Mouse (Mus musculus) embryonic facial prominence, embryonic 12.5 days (tissue): ENCODE data around the gene Nup153. TPM values are rescaled to one million over a fixed set of nuclear protein-coding genes. Genes with fewer than 3 reads are reported as not detected.

Experiments used
- ATAC-seq: fragments of 200-750 bp; cut with Nextera tagmentation; 2 replicates; pipeline ENCODE4 v1.8.0; 2017; ENCODE audit not compliant: insufficient number of reproducible peaks, insufficient read depth, low FRiP score, low TSS enrichment
- H3K27ac ChIP-seq: fragments of 300-500 bp; sonication (generic); 2 replicates; pipeline ENCODE4 v1.5.1; 2016; ENCODE audit warnings: mild to moderate bottlenecking
- H3K27me3 ChIP-seq: fragments of 300-500 bp; sonication (generic); 2 replicates; pipeline ENCODE4 v1.6.1; 2016; ENCODE audit warnings: mild to moderate bottlenecking, moderate library complexity
- H3K36me3 ChIP-seq: fragments of 300-500 bp; sonication (generic); 2 replicates; pipeline ENCODE4 v1.6.1; 2016; ENCODE audit warnings: mild to moderate bottlenecking
- H3K4me1 ChIP-seq: fragments of 300-500 bp; sonication (generic); 2 replicates; pipeline ENCODE4 v1.6.1; 2016
- H3K4me2 ChIP-seq: fragments of 300-500 bp; sonication (generic); replicated peaks from 2 replicates; pipeline ENCODE4 v1.6.1; 2016; ENCODE audit warnings: mild to moderate bottlenecking, moderate library complexity
- H3K4me3 ChIP-seq: fragments of 300-500 bp; sonication (generic); 2 replicates; pipeline ENCODE4 v1.5.1; 2016; ENCODE audit warnings: mild to moderate bottlenecking
- H3K9ac ChIP-seq: fragments of 300-500 bp; sonication (generic); 2 replicates; pipeline ENCODE4 v1.6.1; 2016; ENCODE audit warnings: mild to moderate bottlenecking, moderate library complexity
- H3K9me3 ChIP-seq: fragments of 300-500 bp; sonication (generic); 2 replicates; pipeline ENCODE4 v1.6.1; 2016; ENCODE audit warnings: mild to moderate bottlenecking, moderate library complexity
- WGBS: fragments of 180-500 bp; shearing (Covaris S2); methylation state at CpG from one replicate; pipeline ENCODE4 v1.1.7; 2016; 5-methylcytosine and 5-hydroxymethylcytosine counted together
- polyA plus RNA-seq: library from polyadenylated mRNA; unstranded; fragments of >200 nt; fragmentation: Nextera tagmentation; extraction: Ambion mirVana; gene quantifications from 2 replicates; pipeline ENCODE4 v1.2.1, GENCODE M21; 2016

Gene Nup153
- polyA plus RNA-seq, 1 experiment from 2014 or later, result 38.5 TPM

- Histone ChIP-seq H3K4me3 (no peak overlapping the region), H3K4me1 (0 out of 2 replicates have a peak, but pooled peaks cover under 1% of the 10 kb centered on the region), H3K9me3 (no peaks in the 10 kb centered on the region), H3K27me3 (no peaks in the 10 kb centered on the region), H3K27ac (no peak overlapping the region), H3K36me3 (no peaks in the 10 kb centered on the region), H3K9ac (no peak overlapping the region), H3K4me2 (no peak overlapping the region)
- no peak for ATAC-seq
- 41% methylated on average over 4 of the region's 4 CpGs for WGBS
Observed at GRCm38 (mm10) chr13:46663461-46663964, 64.2 kb downstream of the Nup153 start.

GRCm38 (mm10) chr13:46659211-46659610 is 68.5 kb downstream of the Nup153 start:
- Histone ChIP-seq H3K27me3 (no peaks in the 10 kb centered on the region), H3K27ac (no peak overlapping the region), H3K4me1 (no peaks in the 10 kb centered on the region), H3K4me3 (no peak overlapping the region), H3K9me3 (no peaks in the 10 kb centered on the region), H3K4me2 (no peak overlapping the region), H3K36me3 (no peaks in the 10 kb centered on the region), H3K9ac (no peak overlapping the region)
- 91% methylated on average over 5 of the region's 5 CpGs for WGBS
- ATAC-seq, result no peak

- H3K4me2 ChIP-seq, result no peak overlapping the region
- H3K4me1 ChIP-seq, result no peaks in the 10 kb centered on the region
- H3K27ac ChIP-seq, result no peak overlapping the region
- H3K9me3 ChIP-seq, result no peaks in the 10 kb centered on the region
- 70% methylated on average over 5 of the region's 5 CpGs for WGBS
- no peaks in the 10 kb centered on the region for H3K36me3 ChIP-seq
- no peak overlapping the region for H3K9ac ChIP-seq
- no peaks in the 10 kb centered on the region for H3K27me3 ChIP-seq
- H3K4me3 ChIP-seq, result no peak overlapping the region
- no peak for ATAC-seq
Observed at GRCm38 (mm10) chr13:46654566-46654965, 73.2 kb downstream of the Nup153 start.

- ATAC-seq, result no peak
- Histone ChIP-seq H3K27ac (no peak overlapping the region), H3K4me3 (no peak overlapping the region), H3K9me3 (no peaks in the 10 kb centered on the region), H3K36me3 (no peaks in the 10 kb centered on the region), H3K9ac (no peak overlapping the region), H3K27me3 (no peaks in the 10 kb centered on the region), H3K4me1 (no peaks in the 10 kb centered on the region), H3K4me2 (no peak overlapping the region)
- WGBS, result 71% methylated on average over 4 of the region's 4 CpGs
Observed at GRCm38 (mm10) chr13:46653671-46654070, 74.1 kb downstream of the Nup153 start.

- H3K27me3 ChIP-seq, result no peaks in the 10 kb centered on the region
Observed at GRCm38 (mm10) chr13:46652671-46653070, 75.1 kb downstream of the Nup153 start.

DNA sequence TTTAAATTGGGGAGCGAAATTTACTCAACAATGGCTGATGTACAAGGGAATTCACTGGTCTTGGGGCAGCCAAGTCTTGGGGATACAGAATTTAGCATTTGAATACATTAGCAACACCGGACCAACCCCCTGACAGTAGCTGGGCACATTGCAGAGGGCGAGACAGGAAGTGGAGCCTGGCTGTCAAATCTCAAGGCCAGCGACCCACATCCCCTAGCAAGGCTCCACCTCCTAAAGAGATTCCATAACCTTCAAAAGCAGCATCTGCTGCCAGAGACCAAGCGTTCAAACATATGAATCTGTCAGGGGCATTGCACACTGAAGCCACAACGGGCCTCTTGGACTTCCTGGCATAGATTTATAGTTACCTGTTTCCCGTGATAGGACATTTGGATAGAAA is 75.9 kb downstream of the Nup153 start:
- Histone ChIP-seq H3K27ac (no peak overlapping the region), H3K36me3 (no peaks in the 10 kb centered on the region), H3K4me3 (no peak overlapping the region), H3K9me3 (no peaks in the 10 kb centered on the region), H3K9ac (no peak overlapping the region), H3K27me3 (no peaks in the 10 kb centered on the region), H3K4me1 (no peaks in the 10 kb centered on the region), H3K4me2 (no peak overlapping the region)
- WGBS, result 88% methylated on average over 7 of the region's 7 CpGs
- no peak for ATAC-seq

More at GRCm38 (mm10) chr13:46652671-46653070, 75.1 kb downstream of the Nup153 start:
- Histone ChIP-seq H3K4me2 (no peak overlapping the region), H3K27ac (no peak overlapping the region), H3K9ac (no peak overlapping the region), H3K36me3 (no peaks in the 10 kb centered on the region), H3K9me3 (no peaks in the 10 kb centered on the region), H3K4me1 (no peaks in the 10 kb centered on the region), H3K4me3 (no peak overlapping the region)
- no peak for ATAC-seq
- 82% methylated on average over 7 of the region's 7 CpGs for WGBS

GRCm38 (mm10) chr13:46645476-46645875 is 82.3 kb downstream of the Nup153 start:
- H3K36me3 ChIP-seq, result no peaks in the 10 kb centered on the region
- no peaks in the 10 kb centered on the region for H3K4me1 ChIP-seq
- 0 out of 2 replicates have a peak, but pooled peaks cover 3% of the 10 kb centered on the region for H3K9me3 ChIP-seq
- WGBS, result 77% methylated on average over 6 of the region's 6 CpGs
- H3K27ac ChIP-seq, result no peak overlapping the region
- no peak overlapping the region for H3K4me2 ChIP-seq
- H3K4me3 ChIP-seq, result no peak overlapping the region
- H3K9ac ChIP-seq, result no peak overlapping the region
- no peak for ATAC-seq
- H3K27me3 ChIP-seq, result no peaks in the 10 kb centered on the region

GRCm38 (mm10) chr13:46644175-46644574 is 83.6 kb downstream of the Nup153 start:
- Histone ChIP-seq H3K4me1 (no peaks in the 10 kb centered on the region), H3K36me3 (no peaks in the 10 kb centered on the region), H3K27ac (no peak overlapping the region), H3K4me3 (no peak overlapping the region), H3K4me2 (no peak overlapping the region), H3K27me3 (no peaks in the 10 kb centered on the region), H3K9me3 (0 out of 2 replicates have a peak, but pooled peaks cover 3% of the 10 kb centered on the region), H3K9ac (no peak overlapping the region)
- no peak for ATAC-seq
- WGBS, result 78% methylated on average over 6 of the region's 6 CpGs

DNA sequence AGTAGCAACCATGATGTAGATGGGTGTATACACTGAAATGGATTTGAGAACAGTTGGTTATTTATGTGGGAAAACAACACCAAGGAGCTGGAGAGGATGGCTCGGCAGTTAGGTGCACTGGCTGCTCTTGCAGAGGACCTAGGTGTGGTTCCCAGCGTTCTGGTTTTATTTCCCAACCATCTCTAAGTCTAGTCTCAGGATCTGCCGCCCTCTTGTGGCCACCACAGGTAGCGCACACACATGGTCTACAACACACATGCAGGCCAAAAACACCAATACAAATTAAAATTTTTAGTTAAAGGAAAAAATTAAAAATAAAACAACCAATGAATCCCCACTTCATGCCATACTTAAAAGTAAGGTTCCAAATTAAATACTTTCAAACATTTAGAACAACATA is 85.4 kb downstream of the Nup153 start:
- Histone ChIP-seq H3K9me3 (0 out of 2 replicates have a peak, but pooled peaks cover 3% of the 10 kb centered on the region), H3K27me3 (no peaks in the 10 kb centered on the region), H3K9ac (no peak overlapping the region), H3K4me1 (no peaks in the 10 kb centered on the region), H3K4me3 (no peak overlapping the region), H3K27ac (no peak overlapping the region), H3K4me2 (no peak overlapping the region), H3K36me3 (no peaks in the 10 kb centered on the region)
- 88% methylated on average over 4 of the region's 4 CpGs for WGBS
- no peak for ATAC-seq

DNA sequence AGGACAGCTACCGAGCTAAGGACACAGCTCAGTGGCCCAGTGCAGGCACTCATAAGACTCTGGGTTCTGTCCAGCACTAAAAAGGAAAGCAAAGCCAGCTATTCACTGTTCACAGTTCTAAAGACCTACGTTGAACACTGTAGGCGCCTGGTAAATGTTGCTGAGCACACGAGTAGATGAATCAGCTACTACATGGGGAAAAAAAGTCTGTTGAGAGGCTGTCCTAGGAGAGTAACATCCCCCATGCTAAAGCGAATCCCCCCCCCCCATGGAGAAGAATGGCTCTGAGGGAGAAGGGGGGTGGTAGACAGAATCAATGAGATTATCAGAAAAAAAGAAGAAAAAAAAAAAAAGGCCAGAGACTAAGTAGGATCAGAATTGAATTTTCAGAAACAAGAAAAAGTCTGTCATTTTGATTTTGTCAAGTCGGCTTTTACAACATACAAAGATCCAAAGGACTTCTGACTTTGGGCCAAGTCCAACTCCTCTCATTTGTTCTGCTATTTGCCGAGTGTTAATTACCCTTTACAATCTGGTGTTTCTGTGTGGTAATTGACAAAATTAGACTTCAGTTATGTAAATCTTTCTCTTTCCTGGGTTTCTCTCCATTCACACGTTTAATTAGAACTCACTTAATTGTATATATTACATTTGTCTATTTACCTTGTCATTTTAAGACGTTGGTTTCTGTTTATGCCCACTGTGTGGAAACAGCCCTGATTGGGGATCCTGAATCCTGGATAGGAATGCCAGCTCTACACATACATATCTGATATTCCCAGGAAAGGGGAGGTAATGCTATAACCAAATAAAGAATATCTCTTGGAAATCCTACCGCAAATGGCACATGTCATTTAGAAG is 86.9 kb downstream of the Nup153 start:
- no peaks in the 10 kb centered on the region for H3K27me3 ChIP-seq
- 88% methylated on average over 10 of the region's 10 CpGs for WGBS
- no peak overlapping the region for H3K4me2 ChIP-seq
- ATAC-seq, result no peak
- no peaks in the 10 kb centered on the region for H3K4me1 ChIP-seq
- H3K9me3 ChIP-seq, result 0 out of 2 replicates have a peak, but pooled peaks cover 3% of the 10 kb centered on the region
- H3K9ac ChIP-seq, result no peak overlapping the region
- no peak overlapping the region for H3K4me3 ChIP-seq
- no peaks in the 10 kb centered on the region for H3K36me3 ChIP-seq
- H3K27ac ChIP-seq, result no peak overlapping the region

- Histone ChIP-seq H3K9ac (no peak overlapping the region), H3K4me2 (peak overlapping the region; percentile 40), H3K4me1 (peaks cover 11% of the 10 kb centered on the region; the same call in 1 of the 2 replicates), H3K9me3 (no peaks in the 10 kb centered on the region), H3K27ac (no peak overlapping the region; the same call in 1 of the 2 replicates), H3K4me3 (no peak overlapping the region), H3K27me3 (no peaks in the 10 kb centered on the region), H3K36me3 (no peaks in the 10 kb centered on the region)
- WGBS, result 37% methylated on average over 6 of the region's 6 CpGs
- no peak for ATAC-seq
Observed at GRCm38 (mm10) chr13:46634133-46634488, 93.6 kb downstream of the Nup153 start.
